Mouse (Mus musculus): ENCODE results near the gene Alg5.

The Alg5 gene

GRCm38 (mm10) chr3:54795379-54795778, 60.0 kb downstream of the Alg5 start:
- peak; percentile 26 for DNase-seq (ENCODE audit: low read depth)

- DNase-seq (ENCODE audit: low read depth) = peak; percentile 42
Measured at GRCm38 (mm10) chr3:54795806-54796205, 60.5 kb downstream of the Alg5 start.

- peak; percentile 49 for DNase-seq (ENCODE audit: low read depth)
Measured at GRCm38 (mm10) chr3:54797211-54797610, 61.9 kb downstream of the Alg5 start.

Measured in naive thymus-derived CD4-positive, alpha-beta T cell, adult 2 months (primary cell).